Mouse (Mus musculus) MEL (cell line): ENCODE measurements around the gene 4930415O20Rik. TPM values are rescaled to one million over a fixed set of nuclear protein-coding genes. Genes with fewer than 3 reads are reported as not detected.

Experiments
- DNase-seq: peaks from one replicate; pipeline ENCODE4 v3.0.0; 2011; ENCODE audit warnings: low read depth, low spot score
- H3K27ac ChIP-seq: 2 replicates; pipeline ENCODE4 v1.5.1; 2012; ENCODE audit warnings: low read depth, mild to moderate bottlenecking, control low read depth, low read length, moderate library complexity; ENCODE audit not compliant: control insufficient read depth
- H3K27me3 ChIP-seq, 2 experiments: fragments of 150-350 bp in 1 of 2; sonication (generic) in 1 of 2; 2 replicates each; pipeline ENCODE4 v1.6.1; 2012; ENCODE audit warnings: low read length in 2 of 2, mild to moderate bottlenecking in 2 of 2, improper control_type of control experiment in 1 of 2, moderate library complexity in 1 of 2; ENCODE audit not compliant: insufficient read depth in 2 of 2, control insufficient read depth in 1 of 2
- H3K36me3 ChIP-seq, 2 experiments: 2 replicates each; pipeline ENCODE4 v1.6.1; 2012 to 2014; ENCODE audit warnings: low read length in 2 of 2, improper control_type of control experiment in 1 of 2, inconsistent platforms in 1 of 2, mild to moderate bottlenecking in 1 of 2; ENCODE audit not compliant: insufficient read depth in 2 of 2, control insufficient read depth in 1 of 2
- H3K4me1 ChIP-seq, 2 experiments: fragments of 150-350 bp in 1 of 2; sonication (generic) in 1 of 2; 2 replicates each; pipeline ENCODE4 v1.6.1; 2012; ENCODE audit warnings: low read length in 2 of 2, improper control_type of control experiment in 1 of 2, mild to moderate bottlenecking in 1 of 2; ENCODE audit not compliant: insufficient read depth in 2 of 2, control insufficient read depth in 1 of 2
- H3K4me3 ChIP-seq, 2 experiments: fragments of 150-350 bp in 1 of 2; sonication (generic) in 1 of 2; 2 replicates each; pipeline ENCODE4 v1.5.1; 2012; ENCODE audit warnings: low read depth in 2 of 2, low read length in 2 of 2, mild to moderate bottlenecking in 2 of 2, moderate library complexity in 2 of 2, control low read depth in 1 of 2, improper control_type of control experiment in 1 of 2; ENCODE audit not compliant: control insufficient read depth in 1 of 2, insufficient read depth in 1 of 2
- H3K79me2 ChIP-seq: 2 replicates; pipeline ENCODE4 v1.6.1; 2012; ENCODE audit warnings: mild to moderate bottlenecking, low read length, moderate library complexity; ENCODE audit not compliant: control insufficient read depth, poor library complexity, insufficient read depth
- H3K9ac ChIP-seq: 2 replicates; pipeline ENCODE4 v1.6.1; 2012; ENCODE audit warnings: low read depth, mild to moderate bottlenecking, control low read depth, low read length, moderate library complexity; ENCODE audit not compliant: control insufficient read depth, poor library complexity, severe bottlenecking
- H3K9me3 ChIP-seq: fragments of 150-350 bp; sonication (generic); replicated peaks from 2 replicates; pipeline ENCODE4 v1.6.1; 2012; ENCODE audit warnings: mild to moderate bottlenecking, low read length, improper control_type of control experiment, moderate library complexity; ENCODE audit not compliant: insufficient read depth
- CTCF ChIP-seq, 3 experiments: IDR thresholded peaks in 2 of 3; conservative IDR thresholded peaks in 1 of 3; 2 replicates each; pipeline ENCODE4 v1.5.1; 2011 to 2012; ENCODE audit warnings: low read length in 3 of 3, low read depth in 2 of 3, mild to moderate bottlenecking in 2 of 3, improper control_type of control experiment in 1 of 3, inconsistent platforms in 1 of 3, mixed read lengths in 1 of 3, moderate library complexity in 1 of 3; ENCODE audit not compliant: control insufficient read depth in 1 of 3, insufficient read depth in 1 of 3, poor library complexity in 1 of 3, severe bottlenecking in 1 of 3
- E2F4 ChIP-seq: IDR thresholded peaks from 2 replicates; pipeline ENCODE4 v1.6.1; 2011; ENCODE audit warnings: low read depth, low read length, improper control_type of control experiment, borderline replicate concordance
- GABPA ChIP-seq: IDR thresholded peaks from 2 replicates; pipeline ENCODE4 v1.6.1; 2012; ENCODE audit warnings: low read depth, mild to moderate bottlenecking, inconsistent platforms, low read length, improper control_type of control experiment, moderate library complexity
- JUND ChIP-seq: IDR thresholded peaks from 2 replicates; pipeline ENCODE4 v1.6.1; 2011; ENCODE audit warnings: low read depth, mild to moderate bottlenecking, improper control_type of control experiment, low read length
- KAT2A ChIP-seq: conservative IDR thresholded peaks from 2 replicates; pipeline ENCODE4 v1.6.1; 2012; ENCODE audit warnings: low read depth, low read length, improper control_type of control experiment, inconsistent platforms
- MAFK ChIP-seq: IDR thresholded peaks from 2 replicates; pipeline ENCODE4 v1.6.1; 2011; ENCODE audit warnings: low read depth, mild to moderate bottlenecking, low read length, improper control_type of control experiment, borderline replicate concordance
- MAZ ChIP-seq: IDR thresholded peaks from 2 replicates; pipeline ENCODE4 v1.6.1; 2012; ENCODE audit warnings: low read depth, mild to moderate bottlenecking, inconsistent platforms, low read length, improper control_type of control experiment
- POLR2A ChIP-seq, 2 experiments: IDR thresholded peaks; 2 replicates each; pipeline ENCODE4 v1.6.1; 2011 to 2012; ENCODE audit warnings: low read length in 2 of 2, mild to moderate bottlenecking in 2 of 2, control low read depth in 1 of 2, improper control_type of control experiment in 1 of 2, low read depth in 1 of 2, moderate library complexity in 1 of 2; ENCODE audit not compliant: control insufficient read depth in 1 of 2, insufficient read depth in 1 of 2, poor library complexity in 1 of 2
- POLR2AphosphoS2 ChIP-seq: IDR thresholded peaks from 2 replicates; pipeline ENCODE4 v1.6.1; 2011; ENCODE audit warnings: low read length, improper control_type of control experiment
- POLR2AphosphoS5 ChIP-seq: IDR thresholded peaks from 2 replicates; pipeline ENCODE4 v1.6.1; 2012; ENCODE audit warnings: low read depth, borderline replicate concordance, mild to moderate bottlenecking, inconsistent platforms, low read length, moderate library complexity, mixed read lengths
- RAD21 ChIP-seq: IDR thresholded peaks from 2 replicates; pipeline ENCODE4 v1.6.1; 2011; ENCODE audit warnings: mild to moderate bottlenecking, low read depth, low read length, improper control_type of control experiment
- RCOR1 ChIP-seq: IDR thresholded peaks from 2 replicates; pipeline ENCODE4 v1.6.1; 2012; ENCODE audit warnings: low read depth, mild to moderate bottlenecking, inconsistent platforms, low read length, improper control_type of control experiment
- SIN3A ChIP-seq: IDR thresholded peaks from 2 replicates; pipeline ENCODE4 v1.6.1; 2012; ENCODE audit warnings: low read length, improper control_type of control experiment, inconsistent platforms
- TBP ChIP-seq: IDR thresholded peaks from 2 replicates; pipeline ENCODE4 v1.8.0; 2011; ENCODE audit warnings: low read depth, low read length, improper control_type of control experiment
- USF1 ChIP-seq: IDR thresholded peaks from 2 replicates; pipeline ENCODE4 v1.6.1; 2014; ENCODE audit warnings: low read depth, mild to moderate bottlenecking, inconsistent platforms, low read length, improper control_type of control experiment, moderate library complexity
- USF2 ChIP-seq, 2 experiments: IDR thresholded peaks; 2 replicates each; pipeline ENCODE4 v1.6.1; 2011 to 2012; ENCODE audit warnings: improper control_type of control experiment in 2 of 2, low read length in 2 of 2, borderline replicate concordance in 1 of 2, inconsistent platforms in 1 of 2, low read depth in 1 of 2, mild to moderate bottlenecking in 1 of 2; ENCODE audit not compliant: insufficient read depth in 1 of 2
- ZC3H11A ChIP-seq: IDR thresholded peaks from 2 replicates; pipeline ENCODE4 v1.6.1; 2012; ENCODE audit warnings: low read depth, mild to moderate bottlenecking, inconsistent platforms, low read length, improper control_type of control experiment
- ZNF384 ChIP-seq: IDR thresholded peaks from 2 replicates; pipeline ENCODE4 v1.6.1; 2012; ENCODE audit warnings: low read depth, mild to moderate bottlenecking, inconsistent platforms, low read length, improper control_type of control experiment
- polyA plus RNA-seq, 2 experiments: library from polyadenylated mRNA; stranded (reverse) in 1 of 2; unstranded in 1 of 2; fragments of >175 nt in 1 of 2; fragments of >200 nt in 1 of 2; gene quantifications; 2 replicates each; pipeline versions ENCODE4 v1.2.1 to v1.2.4; 2012; ENCODE audit warnings: low replicate concordance in 2 of 2, low read depth in 1 of 2; ENCODE audit not compliant: insufficient read length in 2 of 2, insufficient read depth in 1 of 2, missing spikeins in 1 of 2
- total RNA-seq: library from RNA; depleted of rRNA; stranded (reverse); fragments of 300-350 nt; gene quantifications from 2 replicates; pipeline ENCODE4 v1.2.3, GENCODE M21; 2012

4930415O20Rik gene
- total and polyA plus RNA-seq, 3 experiments, result 0.31 to 0.50 TPM; not detected in 1

DNA sequence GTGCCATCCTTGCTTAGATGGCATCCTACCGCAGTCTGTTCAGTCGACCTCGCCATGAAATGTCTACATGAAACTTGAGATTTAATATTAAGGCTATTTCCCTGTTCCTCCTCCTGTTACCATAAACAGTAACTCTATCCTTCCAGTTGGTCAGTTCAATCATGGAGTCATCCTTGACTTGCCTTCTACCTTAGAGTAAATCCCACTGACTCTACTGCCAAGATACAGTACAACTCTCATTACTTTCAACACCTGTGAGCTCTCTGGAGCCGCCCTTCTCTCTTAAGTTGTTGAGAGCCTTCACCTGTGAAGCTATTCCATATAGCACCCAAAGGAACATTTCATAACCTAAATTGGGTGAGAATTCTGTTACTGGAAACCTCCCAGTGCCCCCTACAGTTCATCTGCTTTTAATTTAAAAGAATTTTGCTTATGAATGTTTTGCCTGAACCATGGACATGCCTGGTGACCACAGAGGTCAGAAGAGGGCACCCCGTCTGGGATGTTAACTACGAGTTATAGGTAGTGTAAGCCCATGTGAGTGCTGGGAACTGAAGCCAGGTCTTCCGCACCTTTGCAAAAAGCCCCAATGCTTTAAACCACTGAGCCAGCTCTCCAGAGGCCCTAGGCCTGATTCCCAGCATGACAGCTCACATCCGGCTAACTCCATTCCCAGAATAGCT, 33.8 kb upstream of the 4930415O20Rik start:
- no peak for DNase-seq
- Histone ChIP-seq H3K4me3 (no peak overlapping the region), H3K79me2 (peaks cover 18% of the 10 kb centered on the region), H3K9ac (no peak overlapping the region), H3K27me3 (no peaks in the 10 kb centered on the region), H3K36me3 (peaks cover 5 to 35% of the 10 kb centered on the region in 2 experiments), H3K4me1 (peaks cover 3 to 11% of the 10 kb centered on the region in 2 experiments; a peak in 2 of 4 replicates), H3K9me3 (no peaks in the 10 kb centered on the region), H3K27ac (no peak overlapping the region)
- TF ChIP-seq CTCF (IDR thresholded peaks at IDR 0.05 in 2 of 3, conservative IDR thresholded peaks at IDR 0.05 in 1 of 3; ENCODE audit: control insufficient read depth in 1 of 3, insufficient read depth in 1 of 3, low read depth in 2 of 3, low read length in 3 of 3, poor library complexity in 1 of 3, severe bottlenecking in 1 of 3) (no peak), POLR2A (IDR thresholded peaks at IDR 0.05; ENCODE audit: control insufficient read depth in 1 of 2, insufficient read depth in 1 of 2, low read depth in 1 of 2, low read length in 2 of 2, poor library complexity in 1 of 2) (peak in 1 of 2 experiments; percentile 15; a peak in 1 of 4 replicates), POLR2AphosphoS2 (peak; percentile 60), MAFK (no peak)

DNA sequence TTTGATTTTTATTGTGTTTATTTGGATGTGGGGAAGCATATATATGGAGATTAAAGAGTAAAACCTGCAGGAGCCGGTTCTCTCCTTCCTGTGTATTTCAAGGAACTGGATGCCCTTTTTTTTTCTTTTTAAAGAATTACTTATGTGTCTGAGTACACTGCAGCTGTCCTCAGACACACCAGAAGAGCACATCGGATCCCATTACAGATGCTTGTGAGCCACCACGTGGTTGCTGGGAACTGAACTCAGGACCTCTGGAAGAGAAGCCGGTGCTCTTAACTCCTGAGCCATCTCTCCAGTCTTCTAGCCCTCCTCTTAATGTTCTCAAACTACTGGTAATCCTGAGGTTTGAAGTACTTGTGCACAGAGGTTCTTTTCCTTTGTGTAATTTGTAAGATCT, 32.9 kb upstream of the 4930415O20Rik start:
- Histone ChIP-seq H3K9ac (no peak overlapping the region), H3K27ac (no peak overlapping the region), H3K79me2 (peaks cover 10% of the 10 kb centered on the region), H3K9me3 (no peaks in the 10 kb centered on the region), H3K27me3 (no peaks in the 10 kb centered on the region), H3K4me1 (peaks cover 3 to 11% of the 10 kb centered on the region in 2 experiments; a peak in 3 of 4 replicates), H3K36me3 (peaks cover 3 to 38% of the 10 kb centered on the region in 2 experiments; a peak in 2 of 4 replicates), H3K4me3 (no peak overlapping the region)
- TF ChIP-seq ZNF384 (no peak), JUND (no peak), MAZ (no peak), CTCF (IDR thresholded peaks at IDR 0.05 in 2 of 3, conservative IDR thresholded peaks at IDR 0.05 in 1 of 3; ENCODE audit: control insufficient read depth in 1 of 3, insufficient read depth in 1 of 3, low read depth in 2 of 3, low read length in 3 of 3, poor library complexity in 1 of 3, severe bottlenecking in 1 of 3) (no peak), POLR2AphosphoS5 (no peak), GABPA (no peak), SIN3A (no peak), E2F4 (no peak), RCOR1 (no peak), USF2 (IDR thresholded peaks at IDR 0.05; ENCODE audit: borderline replicate concordance in 1 of 2, insufficient read depth in 1 of 2, low read depth in 1 of 2, low read length in 2 of 2) (no peak), KAT2A (no peak), USF1 (no peak), ZC3H11A (no peak), POLR2AphosphoS2 (no peak), TBP (no peak), RAD21 (no peak)
- no peak for DNase-seq
